Mouse (Mus musculus): Measurements from ENCODE around the gene Mecom.

GRCm38 (mm10) chr3:30257776-30258175 lies 290.0 kb downstream of the Mecom start:
- TF ChIP-seq CTCF (conservative IDR thresholded peaks at IDR 0.05; ENCODE audit: low read length) (no peak), NANOG (IDR thresholded peaks at IDR 0.05; ENCODE audit: borderline replicate concordance, low read length) (no peak)

Data from E14TG2a.4 (cell line).